Mouse (Mus musculus) limb, embryonic 13.5 days (tissue): Measurements from ENCODE around the gene Hoxa10. TPM values are rescaled to one million over a fixed set of nuclear protein-coding genes. Genes with fewer than 3 reads are reported as not detected.

ENCODE experiments used
- ATAC-seq: fragments of 200-750 bp; cut with Nextera tagmentation; 2 replicates; pipeline ENCODE4 v1.8.0; 2017; ENCODE audit warnings: low read depth, moderate number of reproducible peaks, moderate TSS enrichment; ENCODE audit not compliant: low FRiP score
- H3K27ac ChIP-seq: fragments of 300-500 bp; sonication (generic); 2 replicates; pipeline ENCODE4 v1.5.1; 2015; ENCODE audit warnings: inconsistent platforms, mild to moderate bottlenecking, moderate library complexity
- H3K27me3 ChIP-seq: fragments of 300-500 bp; sonication (generic); 2 replicates; pipeline ENCODE4 v1.6.1; 2015; ENCODE audit warnings: mild to moderate bottlenecking, inconsistent platforms
- H3K36me3 ChIP-seq: fragments of 300-500 bp; sonication (generic); 2 replicates; pipeline ENCODE4 v1.6.1; 2015; ENCODE audit warnings: inconsistent platforms, mild to moderate bottlenecking, moderate library complexity
- H3K4me1 ChIP-seq: fragments of 300-500 bp; sonication (generic); 2 replicates; pipeline ENCODE4 v1.6.1; 2015; ENCODE audit warnings: inconsistent platforms
- H3K4me2 ChIP-seq: fragments of 300-500 bp; sonication (generic); replicated peaks from 2 replicates; pipeline ENCODE4 v1.6.1; 2015; ENCODE audit warnings: inconsistent platforms, mild to moderate bottlenecking, moderate library complexity
- H3K4me3 ChIP-seq: fragments of 300-500 bp; sonication (generic); 2 replicates; pipeline ENCODE4 v1.5.1; 2015; ENCODE audit warnings: moderate library complexity, mild to moderate bottlenecking, inconsistent platforms
- H3K9ac ChIP-seq: fragments of 300-500 bp; sonication (generic); 2 replicates; pipeline ENCODE4 v1.6.1; 2015; ENCODE audit warnings: mild to moderate bottlenecking, inconsistent platforms
- H3K9me3 ChIP-seq: fragments of 300-500 bp; sonication (generic); 2 replicates; pipeline ENCODE4 v1.6.1; 2016; ENCODE audit warnings: inconsistent platforms
- WGBS: fragments of 180-500 bp; shearing (Covaris S2); methylation state at CpG from one replicate; pipeline ENCODE4 v1.1.7; 2015; 5-methylcytosine and 5-hydroxymethylcytosine counted together
- polyA plus RNA-seq: library from polyadenylated mRNA; unstranded; fragments of >200 nt; fragmentation: Nextera tagmentation; extraction: Ambion mirVana; gene quantifications from 2 replicates; pipeline ENCODE4 v1.2.1, GENCODE M21; 2015

Hoxa10 gene
- polyA plus RNA-seq, 1 experiment from 2014 or later, result 207 TPM

DNA sequence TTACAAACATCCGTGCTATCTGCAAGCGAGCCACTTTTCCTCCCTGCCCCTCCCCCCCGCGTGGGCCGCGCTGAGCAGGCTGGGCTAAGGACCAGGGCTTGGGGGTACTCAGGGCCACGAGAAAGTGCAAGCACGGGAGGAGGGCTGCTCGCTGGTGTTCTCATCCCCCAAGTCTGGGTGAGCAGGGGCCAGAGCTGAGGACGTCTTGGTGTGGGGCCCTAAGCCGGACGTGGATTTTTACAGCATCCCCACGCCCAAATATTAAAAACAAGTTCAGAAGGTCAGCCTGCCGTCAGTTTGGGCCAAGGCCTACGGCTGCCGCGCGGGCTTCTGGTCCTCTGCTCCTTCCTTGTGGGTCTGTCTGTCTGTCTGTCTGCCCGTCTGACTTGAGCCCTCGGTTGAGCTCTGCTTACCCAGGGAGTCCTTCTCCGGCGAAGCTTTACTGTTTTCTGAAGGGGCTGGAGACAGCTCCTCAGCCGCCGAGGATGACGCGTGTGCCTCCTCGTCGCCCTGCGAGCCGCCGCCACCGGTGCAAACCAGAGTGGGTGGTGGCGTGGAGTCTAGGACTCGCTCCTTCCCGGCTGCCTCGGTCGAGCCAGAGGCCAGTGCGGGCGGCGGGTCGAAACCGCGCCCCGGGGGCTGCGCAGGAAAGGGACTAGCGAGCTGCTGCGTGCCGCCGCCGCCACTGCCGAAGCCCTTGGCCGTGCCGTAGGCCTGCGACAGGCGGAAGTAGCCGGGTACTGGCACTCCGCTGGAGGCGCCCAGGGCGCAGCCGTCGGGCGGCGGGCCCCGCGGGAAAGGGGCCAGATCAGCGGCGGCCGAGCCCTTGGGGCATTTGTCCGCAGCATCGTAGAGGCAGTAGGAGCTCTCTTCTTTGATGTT is 6.9 kb downstream of the Hoxa10 start:
- Histone ChIP-seq H3K27ac (peak overlapping the region; percentile 100), H3K9me3 (no peaks in the 10 kb centered on the region), H3K4me1 (peaks cover 22% of the 10 kb centered on the region), H3K9ac (peak overlapping the region; percentile 100), H3K4me3 (peak overlapping the region; percentile 95), H3K4me2 (peak overlapping the region; percentile 75), H3K27me3 (no peaks in the 10 kb centered on the region), H3K36me3 (peaks cover 35% of the 10 kb centered on the region)
- WGBS, result under 1% methylated on average over 70 of the region's 70 CpGs
- ATAC-seq, result peak; percentile 45

DNA sequence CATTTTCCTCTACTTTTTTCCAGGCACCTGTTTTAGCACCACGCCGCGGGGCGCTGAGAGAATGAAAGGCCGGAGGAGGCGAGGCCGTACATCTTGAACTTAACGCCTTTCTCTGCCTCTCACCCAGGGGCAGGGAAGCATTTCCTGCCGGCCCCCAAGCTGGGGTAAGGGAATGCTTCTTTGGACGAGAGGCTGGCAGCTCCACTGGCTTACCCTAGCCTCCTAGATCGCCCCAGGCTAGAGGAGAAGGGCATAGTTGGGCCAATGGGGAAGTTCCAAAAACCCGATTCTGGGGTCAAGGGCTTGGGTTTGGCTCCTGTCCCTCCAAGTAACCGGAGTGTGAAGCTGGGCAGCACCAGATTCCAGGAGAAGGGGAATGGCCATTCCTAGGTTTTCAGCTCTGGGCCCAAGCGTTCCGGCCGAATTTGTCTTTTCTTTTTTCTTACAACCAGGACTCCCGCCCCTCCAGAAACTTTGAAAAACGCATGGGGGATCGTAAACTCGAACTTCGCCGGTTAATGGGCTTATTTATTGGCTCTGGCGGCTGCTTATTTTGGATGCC is 7.6 kb downstream of the Hoxa10 start:
- no peak for ATAC-seq
- Histone ChIP-seq H3K4me3 (peak overlapping the region; percentile 95), H3K4me1 (peaks cover 22% of the 10 kb centered on the region), H3K27ac (peak overlapping the region; percentile 100), H3K27me3 (no peaks in the 10 kb centered on the region), H3K9me3 (no peaks in the 10 kb centered on the region), H3K36me3 (peaks cover 35% of the 10 kb centered on the region), H3K4me2 (peak overlapping the region; percentile 75), H3K9ac (peak overlapping the region; percentile 100)
- WGBS, result 1% methylated on average over 23 of the region's 23 CpGs

DNA sequence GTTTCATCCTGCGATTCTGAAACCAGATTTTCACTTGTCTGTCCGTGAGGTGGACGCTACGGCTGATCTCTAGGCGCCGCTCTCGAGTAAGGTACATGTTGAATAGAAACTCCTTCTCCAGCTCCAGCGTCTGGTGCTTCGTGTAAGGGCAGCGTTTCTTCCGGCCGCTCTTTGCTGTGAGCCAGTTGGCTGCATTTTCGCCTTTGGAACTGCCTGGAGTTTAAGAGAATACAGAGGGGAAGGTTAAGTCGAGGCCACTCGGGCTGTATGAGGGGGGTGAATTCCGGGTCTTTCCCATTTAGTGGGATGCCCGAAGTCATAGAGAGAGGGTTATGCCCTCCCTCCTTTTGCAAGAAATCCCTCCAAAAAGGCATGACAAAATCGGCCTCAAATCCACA is 8.1 kb downstream of the Hoxa10 start:
- Histone ChIP-seq H3K4me3 (peak overlapping the region; percentile 95), H3K9me3 (no peaks in the 10 kb centered on the region), H3K4me2 (peak overlapping the region; percentile 75), H3K9ac (peak overlapping the region; percentile 100), H3K4me1 (peaks cover 25% of the 10 kb centered on the region), H3K36me3 (peaks cover 35% of the 10 kb centered on the region), H3K27me3 (no peaks in the 10 kb centered on the region), H3K27ac (peak overlapping the region; percentile 100)
- under 1% methylated on average over 18 of the region's 18 CpGs for WGBS
- ATAC-seq, result no peak

DNA sequence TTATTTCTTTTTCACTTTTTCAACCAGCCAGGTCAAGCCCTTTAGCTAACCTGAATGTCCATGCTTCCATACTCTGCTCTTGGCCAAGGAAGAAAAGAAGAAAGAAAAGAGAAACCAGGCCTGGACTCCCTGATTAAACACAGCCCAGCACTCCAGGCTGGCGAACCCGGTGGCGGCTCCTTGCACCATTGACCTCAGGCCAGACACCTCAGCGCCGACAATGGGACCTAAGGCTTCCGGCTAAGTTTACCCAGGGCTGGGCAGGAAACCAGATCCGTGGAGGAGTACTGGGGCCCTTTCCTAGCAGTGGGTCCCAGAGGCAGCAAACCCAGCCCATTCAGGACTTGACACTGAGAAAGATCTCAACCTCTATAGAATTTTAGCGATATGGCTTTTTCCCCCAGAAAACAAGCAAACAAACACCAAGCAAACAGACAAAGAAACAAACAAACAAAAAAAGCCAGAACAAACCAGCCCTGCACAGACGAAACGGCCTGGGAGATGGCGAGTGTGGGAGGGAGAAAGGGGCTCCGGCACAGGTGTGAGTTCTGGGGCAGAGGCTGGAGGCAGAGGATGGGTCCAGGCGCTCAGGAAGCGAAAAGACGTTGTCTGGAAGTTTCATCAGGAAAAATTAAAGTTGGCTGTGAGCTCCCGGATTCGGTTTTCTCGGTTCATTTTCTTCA is 8.6 kb downstream of the Hoxa10 start:
- peak overlapping the region; percentile 75 for H3K4me2 ChIP-seq
- peak overlapping the region; percentile 100 for H3K9ac ChIP-seq
- H3K4me3 ChIP-seq, result peak overlapping the region; percentile 95
- under 1% methylated on average over 18 of the region's 18 CpGs for WGBS
- H3K36me3 ChIP-seq, result peaks cover 35% of the 10 kb centered on the region
- no peaks in the 10 kb centered on the region for H3K9me3 ChIP-seq
- H3K27me3 ChIP-seq, result no peaks in the 10 kb centered on the region
- peak overlapping the region; percentile 100 for H3K27ac ChIP-seq
- peaks cover 28% of the 10 kb centered on the region for H3K4me1 ChIP-seq
- no peak for ATAC-seq

DNA sequence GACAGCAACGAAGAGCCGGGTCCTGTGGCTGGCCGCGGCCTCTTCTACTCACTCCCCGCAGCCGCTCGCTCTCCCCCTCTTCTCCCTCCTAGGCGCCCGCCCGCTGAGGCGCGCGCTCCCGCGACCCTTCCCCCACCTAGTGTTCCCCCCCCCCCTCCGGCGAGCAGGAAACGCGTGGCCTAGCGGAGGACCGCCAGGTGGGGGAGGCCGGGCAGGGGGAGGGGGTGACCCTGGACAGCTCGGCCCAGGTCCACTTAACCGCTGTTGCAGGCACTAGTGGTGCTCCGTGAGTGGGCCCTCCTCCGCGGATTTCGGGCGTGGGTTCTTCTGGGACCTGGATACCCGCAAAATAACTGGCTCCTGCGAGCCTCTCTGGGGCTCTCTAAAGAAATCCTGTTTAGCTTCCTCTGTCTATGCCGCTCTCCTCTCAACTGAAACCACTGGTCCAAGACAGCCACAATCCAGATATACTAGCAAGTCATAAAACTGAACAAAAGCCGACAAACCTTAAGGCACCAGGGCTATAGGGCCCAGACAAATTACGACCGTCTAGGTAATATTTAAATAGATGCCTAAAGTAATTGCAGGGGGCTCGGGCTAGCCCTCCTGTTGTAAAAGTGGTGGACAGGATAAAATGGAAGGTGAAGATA is 10.0 kb downstream of the Hoxa10 start, which contains the start of gene Hoxa9:
Gene Hoxa9 (minus strand): TSS at position 574 of the 650 bp plus-strand sequence.
- Histone ChIP-seq H3K27me3 (no peaks in the 10 kb centered on the region), H3K4me1 (peaks cover 19% of the 10 kb centered on the region), H3K9ac (peak within 1 kb of the TSS; percentile 100), H3K36me3 (peaks cover 31% of the 10 kb centered on the region), H3K9me3 (no peaks in the 10 kb centered on the region), H3K4me2 (peak within 1 kb of the TSS; percentile 89), H3K27ac (peak within 1 kb of the TSS; percentile 100), H3K4me3 (peak within 1 kb of the TSS; percentile 95)
- WGBS, result under 1% methylated on average over 24 of the region's 36 CpGs
- peak; percentile 25; the same call in 1 of the 2 replicates for ATAC-seq

DNA sequence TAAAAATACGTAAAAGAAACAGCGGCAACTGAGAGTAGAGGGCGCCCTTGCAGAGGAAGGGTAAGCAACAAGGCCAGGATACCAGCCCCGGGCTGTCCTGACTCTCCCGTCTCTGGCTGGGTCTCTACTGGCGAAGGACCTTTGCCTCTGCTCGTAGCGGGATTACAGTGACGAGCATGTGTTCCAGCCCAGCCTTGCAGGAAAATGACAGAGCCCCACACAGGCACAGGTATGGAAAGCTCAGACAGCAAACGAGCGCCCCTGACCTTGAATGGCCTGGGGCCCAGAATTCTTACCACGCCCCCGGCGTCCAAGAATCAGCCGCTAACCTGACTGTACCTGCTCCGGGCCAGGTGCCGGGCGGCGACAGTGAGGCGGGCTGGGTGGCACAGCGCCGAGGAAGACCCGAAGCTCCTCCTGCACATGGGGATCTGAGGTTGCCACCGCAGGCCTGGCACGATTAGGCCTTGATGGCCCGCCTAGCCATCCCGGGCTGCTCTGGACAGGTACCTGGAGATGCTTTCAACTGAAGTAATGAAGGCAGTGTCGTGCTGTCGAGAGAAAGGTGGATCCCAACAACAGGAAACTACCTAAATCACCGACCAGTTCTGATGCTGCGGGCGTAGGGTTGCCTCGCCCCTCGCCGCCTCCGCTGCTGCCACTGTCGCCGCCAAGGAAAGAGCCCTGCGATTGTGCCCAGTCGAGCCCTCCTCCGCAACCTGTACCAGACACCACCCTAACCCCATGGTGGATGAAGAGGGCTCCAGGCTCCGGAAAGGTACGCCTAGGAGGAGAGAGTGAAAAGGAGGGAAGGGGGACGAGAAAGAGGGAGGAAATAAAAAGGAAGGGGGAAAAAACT is 10.9 kb downstream of the Hoxa10 start:
- H3K9ac ChIP-seq, result peak overlapping the region; percentile 99
- under 1% methylated on average over 44 of the region's 44 CpGs for WGBS
- H3K4me3 ChIP-seq, result peak overlapping the region; percentile 95
- H3K9me3 ChIP-seq, result no peaks in the 10 kb centered on the region
- peak overlapping the region; percentile 89 for H3K4me2 ChIP-seq
- peak overlapping the region; percentile 99 for H3K27ac ChIP-seq
- no peak for ATAC-seq
- H3K27me3 ChIP-seq, result no peaks in the 10 kb centered on the region
- peaks cover 40% of the 10 kb centered on the region for H3K36me3 ChIP-seq
- H3K4me1 ChIP-seq, result peaks cover 12% of the 10 kb centered on the region

DNA sequence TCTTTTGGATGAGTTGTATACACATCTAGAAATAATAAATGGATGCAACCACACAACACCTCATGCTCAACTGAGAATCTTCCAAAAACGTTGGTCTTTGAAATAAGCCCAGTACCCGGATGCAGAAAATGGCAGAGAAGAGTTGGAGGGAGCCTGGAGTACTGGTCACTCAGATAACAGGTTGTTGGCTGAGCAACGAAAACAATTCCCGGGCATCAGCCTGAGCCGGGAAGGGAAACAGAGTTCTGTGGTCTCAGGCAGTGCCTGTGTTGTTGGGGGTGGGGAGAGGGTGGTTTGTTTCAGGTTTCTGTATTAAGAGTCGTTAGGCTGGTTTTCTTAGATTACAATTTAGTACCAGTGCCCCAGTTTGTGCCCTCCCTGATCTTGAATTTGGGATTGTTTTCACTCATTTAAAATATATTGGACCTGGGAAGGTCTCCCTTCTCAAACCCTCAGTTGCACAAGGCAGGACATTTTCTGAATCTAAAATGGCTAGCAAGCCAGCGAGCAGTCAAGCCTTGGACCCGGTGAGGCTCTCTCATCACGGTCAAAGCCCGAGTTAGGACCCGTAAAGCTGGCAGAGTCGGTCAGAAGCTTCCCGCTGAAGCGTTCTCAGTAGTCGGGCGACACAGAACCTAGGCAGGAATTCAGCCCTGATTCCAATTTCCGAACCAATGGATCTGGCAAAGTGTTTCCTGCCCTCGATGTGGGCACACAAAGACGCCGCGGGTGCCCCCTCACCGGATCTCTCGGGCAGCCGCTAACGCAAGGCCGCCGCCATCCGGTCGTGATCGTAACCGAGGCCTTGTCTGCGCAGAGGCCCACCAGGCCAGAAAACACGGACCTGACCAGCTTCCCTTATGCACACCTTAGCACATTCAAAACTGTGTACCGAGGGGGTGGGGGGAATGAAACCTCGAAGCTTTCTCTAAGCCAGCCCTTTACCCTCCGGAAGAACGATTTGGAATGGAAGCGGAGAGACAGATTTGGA is 11.9 kb downstream of the Hoxa10 start:
- Histone ChIP-seq H3K36me3 (peaks cover 41% of the 10 kb centered on the region), H3K4me3 (peak overlapping the region; percentile 95)
- under 1% methylated on average over 38 of the region's 38 CpGs for WGBS

DNA sequence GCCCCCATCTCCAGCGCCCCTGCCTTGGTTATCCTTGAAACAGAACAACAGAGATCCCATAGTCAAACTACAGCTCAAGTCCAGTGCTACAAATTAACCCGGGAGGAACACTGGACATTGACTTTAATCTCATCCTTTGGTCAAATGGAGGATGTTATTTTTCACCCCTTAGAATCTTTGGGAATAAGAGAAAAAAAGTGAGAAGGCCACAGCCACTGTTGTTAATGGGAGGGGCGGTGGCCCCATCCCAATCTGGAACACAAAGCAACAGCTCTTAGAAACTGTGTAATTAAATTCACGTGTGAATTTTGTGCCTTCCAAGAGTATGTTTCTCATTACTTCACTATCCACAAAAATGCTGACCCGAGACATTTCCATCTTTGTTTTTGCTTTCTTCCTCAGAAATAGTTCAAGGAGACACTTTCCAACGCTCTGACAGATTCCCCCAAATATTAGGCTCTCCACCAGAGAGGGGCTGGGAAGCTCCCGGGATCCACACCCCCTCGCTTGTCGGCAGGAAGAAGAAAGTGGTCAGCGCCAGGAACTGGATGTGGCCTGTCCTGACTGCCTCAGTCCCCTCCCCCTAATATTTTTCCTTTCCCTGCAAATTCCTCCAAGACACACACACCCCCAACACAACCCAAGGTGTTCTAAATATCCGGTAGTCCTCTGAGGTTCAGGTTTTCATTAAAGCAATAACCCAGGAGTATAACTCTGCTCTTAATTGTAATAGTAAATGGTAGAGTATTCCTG is 13.0 kb downstream of the Hoxa10 start:
- peaks cover 38% of the 10 kb centered on the region for H3K36me3 ChIP-seq
- H3K27ac ChIP-seq, result peak overlapping the region; percentile 99
- 3% methylated on average over 11 of the region's 11 CpGs for WGBS
- no peak for ATAC-seq
- H3K9me3 ChIP-seq, result no peaks in the 10 kb centered on the region
- H3K4me1 ChIP-seq, result peaks cover 12% of the 10 kb centered on the region
- peak overlapping the region; percentile 99 for H3K9ac ChIP-seq
- no peaks in the 10 kb centered on the region for H3K27me3 ChIP-seq
- H3K4me3 ChIP-seq, result peak overlapping the region; percentile 86
- peak overlapping the region; percentile 93 for H3K4me2 ChIP-seq

More for the DNA sequence above, 11.9 kb downstream of the Hoxa10 start:
- no peak for ATAC-seq
- Histone ChIP-seq H3K27ac (peak overlapping the region; percentile 99), H3K4me1 (peaks cover 12% of the 10 kb centered on the region), H3K27me3 (no peaks in the 10 kb centered on the region), H3K9me3 (no peaks in the 10 kb centered on the region), H3K4me2 (peak overlapping the region; percentile 89), H3K9ac (peak overlapping the region; percentile 99)

DNA sequence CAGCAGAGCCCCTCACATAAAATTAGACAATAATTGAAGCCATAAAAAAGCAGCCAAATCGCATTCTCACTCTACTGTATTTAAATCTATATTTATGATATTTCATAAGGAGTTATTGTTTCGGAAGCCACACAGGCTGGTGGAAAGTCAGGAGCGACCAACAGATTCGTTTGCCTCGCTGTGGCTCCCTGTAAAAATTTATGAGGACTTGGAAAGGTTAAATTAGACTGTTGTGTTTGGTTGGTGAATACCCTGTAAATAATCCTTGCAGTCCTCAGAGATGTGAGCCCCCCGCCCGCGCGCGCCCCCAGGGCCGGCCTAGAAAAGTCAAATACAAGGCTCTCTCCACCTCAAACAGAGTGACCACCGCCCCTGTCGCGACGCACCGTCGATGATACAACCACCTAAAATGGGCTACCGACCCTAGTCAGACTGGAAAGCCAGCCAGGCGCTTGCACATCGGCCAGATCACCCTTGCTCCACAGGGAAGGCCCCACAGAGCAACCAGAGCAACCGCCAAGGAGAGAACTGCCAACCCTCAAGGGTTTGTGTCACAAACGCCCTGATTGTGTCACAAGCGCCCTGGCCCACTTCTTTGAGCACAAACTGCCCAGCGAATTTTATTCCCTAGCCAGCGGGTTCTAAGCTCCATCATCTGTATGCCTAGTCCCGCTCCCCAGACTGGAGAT is 13.9 kb downstream of the Hoxa10 start:
- H3K27ac ChIP-seq, result peak overlapping the region; percentile 99
- H3K4me2 ChIP-seq, result peak overlapping the region; percentile 93
- H3K36me3 ChIP-seq, result peaks cover 29% of the 10 kb centered on the region
- peak overlapping the region; percentile 86 for H3K4me3 ChIP-seq
- peaks cover 18% of the 10 kb centered on the region for H3K4me1 ChIP-seq
- peak; percentile 3; the same call in 1 of the 2 replicates for ATAC-seq
- H3K27me3 ChIP-seq, result no peaks in the 10 kb centered on the region
- 1% methylated on average over 26 of the region's 26 CpGs for WGBS
- no peaks in the 10 kb centered on the region for H3K9me3 ChIP-seq
- H3K9ac ChIP-seq, result peak overlapping the region; percentile 99
